Mouse (Mus musculus) monocyte, adult 5-6 weeks (primary cell): ENCODE data around the gene Kcnj8. TPM values are rescaled to one million over a fixed set of nuclear protein-coding genes. Genes with fewer than 3 reads are reported as not detected.
A peak's percentile ranks its signal among the peaks of the same experiment; 100 is the strongest.

Experiments
- ATAC-seq: fragments of 153-309, 156-312 bp; replicated peaks from 2 replicates; pipeline ENCODE4 v1.8.0; 2017; ENCODE audit warnings: mild to moderate bottlenecking; ENCODE audit not compliant: low TSS enrichment, insufficient number of reproducible peaks, severe bottlenecking, poor library complexity, low FRiP score
- total RNA-seq: library from RNA; stranded (forward); fragments of 200-1000, 200-491, 200-594 nt; gene quantifications from 3 replicates; pipeline ENCODE4 v1.2.3, GENCODE M21; 2017

Kcnj8 gene
- total RNA-seq: 19.0 to 39.8 TPM (median 23.1 TPM) in 3 replicates

- ATAC-seq: peak; percentile 34
Observed at GRCm38 (mm10) chr6:142571055-142571618, at the start of gene Kcnj8. TSS of gene Kcnj8 (minus strand) at chr6:142571614.

- no peak for ATAC-seq
Observed at GRCm38 (mm10) chr6:142616659-142617058, 45.2 kb upstream of the Kcnj8 start.

GRCm38 (mm10) chr6:142614324-142614723 lies 42.9 kb upstream of the Kcnj8 start:
- ATAC-seq: no peak

GRCm38 (mm10) chr6:142612366-142612765 lies 41.0 kb upstream of the Kcnj8 start:
- no peak for ATAC-seq

GRCm38 (mm10) chr6:142609401-142610373 lies 38.3 kb upstream of the Kcnj8 start:
- no peak for ATAC-seq

GRCm38 (mm10) chr6:142607080-142607479 lies 35.7 kb upstream of the Kcnj8 start:
- no peak for ATAC-seq

DNA sequence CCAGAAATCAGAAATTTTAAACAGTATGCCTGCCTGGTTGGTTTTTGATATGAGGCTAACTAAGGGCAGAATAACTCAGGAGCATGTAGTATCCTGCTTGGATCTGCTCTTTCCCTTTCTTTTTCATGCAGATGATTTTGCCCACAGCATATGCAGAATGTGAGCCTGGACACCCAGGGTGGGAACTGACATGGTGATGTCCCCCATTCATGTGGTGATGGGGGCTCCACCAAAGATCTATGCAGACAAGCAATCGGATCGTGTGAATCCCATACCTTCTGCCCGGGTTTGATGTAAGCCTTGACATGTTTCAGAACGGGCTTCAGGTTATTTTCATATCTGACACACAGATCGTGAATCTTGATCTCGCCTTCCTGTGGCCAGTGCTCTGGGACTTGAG lies 31.4 kb upstream of the Kcnj8 start:
- ATAC-seq: no peak

GRCm38 (mm10) chr6:142578831-142579230 lies 7.4 kb upstream of the Kcnj8 start:
- ATAC-seq: no peak

DNA sequence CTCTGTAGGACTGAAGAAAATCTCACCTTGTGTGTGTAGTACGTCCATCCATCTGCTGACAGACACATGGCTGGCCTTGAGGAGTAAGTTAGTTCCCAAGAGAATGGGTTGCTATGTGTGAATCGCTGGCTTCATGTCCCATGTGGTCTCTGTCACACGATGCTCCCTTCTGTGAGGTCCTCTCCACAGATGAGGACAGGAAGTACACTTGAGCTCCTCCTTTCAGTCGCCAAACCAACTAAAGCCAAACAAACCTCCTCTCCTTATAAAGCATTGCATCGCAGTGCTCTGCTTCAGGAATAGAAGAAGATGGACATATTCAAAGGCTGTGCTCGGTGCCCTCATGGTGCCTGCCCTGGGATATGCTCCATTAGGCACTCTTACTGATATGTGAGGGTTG lies 6.4 kb upstream of the Kcnj8 start:
- ATAC-seq: no peak

- ATAC-seq: peak; percentile 52; the same call in 1 of the 2 replicates
Observed at GRCm38 (mm10) chr6:142572876-142573275, 1.5 kb upstream of the Kcnj8 start.

- ATAC-seq: no peak; the same call in 1 of the 2 replicates
Observed at GRCm38 (mm10) chr6:142571629-142572360, 381 bp upstream of the Kcnj8 start.

DNA sequence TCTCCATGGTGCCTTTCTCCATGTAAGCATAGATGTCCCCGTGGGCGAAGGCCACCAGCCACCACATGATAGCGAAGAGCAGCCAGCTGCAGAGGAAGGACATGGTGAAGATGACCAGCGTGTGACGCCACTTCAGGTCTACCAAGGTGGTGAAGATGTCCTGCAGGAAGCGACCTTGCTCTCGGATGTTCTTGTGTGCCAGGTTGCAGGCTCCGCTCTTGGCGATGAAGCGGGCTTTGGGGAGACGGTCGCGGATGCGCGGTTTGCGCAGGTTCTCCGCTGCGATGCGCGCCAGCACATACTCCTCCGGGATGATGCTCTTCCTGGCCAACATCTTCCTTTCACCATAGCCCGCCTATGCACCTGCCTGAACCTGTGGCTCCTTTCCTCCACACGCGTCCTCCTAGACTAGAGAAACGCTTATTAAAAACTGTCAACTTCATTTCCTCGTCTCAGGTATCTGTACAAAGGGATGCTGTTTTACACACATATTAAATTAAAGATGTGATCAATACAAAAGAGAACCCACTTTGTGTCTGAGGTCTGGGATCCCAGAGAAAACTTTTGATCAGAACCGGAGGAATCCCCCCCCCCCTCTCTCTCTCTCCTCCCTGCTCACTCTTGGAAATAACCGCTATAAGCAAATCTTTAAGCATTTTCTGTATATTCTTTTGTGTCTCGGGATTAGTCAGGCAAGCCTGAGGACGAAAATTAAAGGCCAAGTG lies 1.2 kb downstream of the Kcnj8 start:
- ATAC-seq: no peak

DNA sequence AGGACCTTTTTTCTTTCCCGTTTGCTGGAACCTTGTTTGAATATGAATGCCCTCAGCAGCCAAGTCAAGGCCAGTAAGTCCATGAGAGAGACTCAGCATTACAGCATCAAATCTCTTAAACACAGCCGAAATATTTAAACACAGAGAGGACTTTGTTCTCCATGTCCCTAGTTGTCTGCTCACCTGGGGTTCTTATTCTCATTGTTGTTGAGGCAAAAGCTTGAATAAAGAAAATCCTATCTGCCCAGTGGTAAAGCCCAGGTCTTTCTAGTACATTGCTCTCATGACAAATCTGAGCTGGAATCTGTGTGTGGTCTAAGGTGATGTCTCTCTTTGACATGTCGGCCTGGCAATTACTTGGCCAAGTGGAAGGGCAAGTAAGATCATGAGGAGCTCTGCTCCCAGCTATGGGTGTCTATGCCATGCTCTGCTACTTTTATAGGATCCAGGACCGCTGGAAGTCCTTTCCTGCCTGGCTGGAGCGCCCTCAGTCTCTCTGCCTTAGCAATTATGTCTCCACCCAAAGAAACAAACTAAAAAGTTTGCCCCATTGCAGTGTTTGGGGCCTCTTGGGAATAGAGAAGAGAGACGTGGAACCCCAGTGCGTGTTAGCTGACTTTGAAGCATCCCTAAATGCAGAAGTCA lies 2.6 kb downstream of the Kcnj8 start:
- no peak for ATAC-seq

DNA sequence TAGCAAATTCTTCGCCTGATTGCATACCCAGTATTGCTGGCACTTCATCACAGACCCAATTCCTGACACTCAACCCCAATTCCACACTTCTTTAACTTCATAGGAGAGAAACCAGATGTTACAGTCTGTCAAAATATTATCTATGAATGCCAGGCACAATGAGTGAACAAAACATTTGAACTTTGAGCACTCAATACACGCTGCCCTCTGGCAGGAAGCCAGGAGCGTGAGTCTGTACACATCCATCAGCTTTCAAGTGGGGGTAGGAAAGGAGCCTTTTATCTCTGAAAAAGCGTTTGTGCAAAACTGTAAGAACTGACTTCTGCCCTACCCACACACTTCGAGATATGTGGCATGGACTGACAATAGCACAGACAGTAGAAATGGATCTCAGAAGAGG lies 4.0 kb downstream of the Kcnj8 start:
- no peak for ATAC-seq

- ATAC-seq: no peak
Observed at GRCm38 (mm10) chr6:142564746-142565145, 6.7 kb downstream of the Kcnj8 start.

DNA sequence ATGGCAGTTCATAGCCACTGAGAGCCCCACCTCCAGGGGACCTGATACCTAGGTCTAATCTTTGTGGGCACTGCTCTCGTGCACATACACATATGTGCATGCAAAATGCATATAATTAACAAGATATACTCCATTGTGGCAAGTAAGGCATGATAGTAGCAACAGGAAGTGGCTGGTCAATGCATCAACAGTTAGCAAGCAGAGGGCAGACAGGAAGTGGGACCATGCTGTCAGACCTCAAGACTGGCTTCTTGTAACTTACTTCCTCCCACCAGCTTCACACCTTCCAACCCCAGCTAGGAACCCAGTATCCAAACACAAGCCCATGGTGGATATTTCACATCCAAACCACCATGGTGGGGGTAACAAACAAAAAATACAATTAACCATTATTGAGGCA lies 10.3 kb downstream of the Kcnj8 start:
- ATAC-seq: peak; percentile 80

DNA sequence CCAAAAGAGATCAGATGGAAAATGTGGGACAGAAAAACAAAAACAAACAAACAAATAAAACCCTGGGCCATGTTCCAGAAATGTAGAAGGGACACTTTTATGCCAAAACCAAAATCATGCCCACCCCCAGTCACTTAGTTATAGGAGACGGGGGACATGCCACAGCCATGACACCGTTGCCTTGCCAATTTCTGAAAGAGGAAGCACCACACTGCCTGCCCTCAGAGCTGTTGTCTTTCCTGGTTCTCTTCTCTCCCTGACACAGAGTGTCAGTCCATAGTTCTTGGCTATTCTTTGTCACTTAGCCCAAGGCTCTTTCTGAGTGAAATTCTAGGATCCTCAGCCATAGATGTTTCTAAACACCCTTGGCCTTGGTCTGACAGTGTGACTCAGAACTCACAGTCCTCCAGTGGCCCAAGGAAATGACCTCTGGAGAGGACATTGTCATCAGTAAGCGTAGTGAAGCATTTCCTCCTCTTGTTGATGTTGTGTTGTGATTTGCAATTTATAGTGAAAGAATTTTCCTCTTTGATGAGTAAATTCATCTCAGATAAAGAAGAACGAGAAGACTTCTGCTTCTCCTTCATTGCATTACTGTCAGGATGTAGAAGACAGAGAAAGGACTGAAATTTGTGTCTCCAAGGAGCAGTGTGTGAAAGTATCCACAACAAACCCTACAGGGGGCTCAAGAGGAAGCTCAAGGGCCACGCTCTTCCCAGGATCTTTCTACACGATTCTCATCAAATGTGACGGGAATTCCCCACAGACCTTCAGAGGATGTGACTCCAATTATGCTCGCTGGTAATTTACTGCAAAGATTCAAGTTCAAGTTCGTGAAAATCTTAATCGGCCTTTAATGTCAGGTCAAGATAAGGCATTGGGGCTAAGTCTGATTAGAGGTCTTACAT lies 12.4 kb downstream of the Kcnj8 start:
- ATAC-seq: no peak
